Mouse (Mus musculus) limb, embryonic 10.5 days (tissue): ENCODE results near the gene 2310011J03Rik. TPM values are rescaled to one million over a fixed set of nuclear protein-coding genes. Genes with fewer than 3 reads are reported as not detected.
A peak's percentile ranks its signal among the peaks of the same experiment; 100 is the strongest.

Experiments
- DNase-seq: peaks from one replicate; pipeline ENCODE4 v3.0.0-alpha.2; 2017; ENCODE audit warnings: low spot score
- H3K27ac ChIP-seq: fragments of 300-500 bp; sonication (generic); 2 replicates; pipeline ENCODE4 v1.5.1; 2016; ENCODE audit warnings: mild to moderate bottlenecking
- H3K27me3 ChIP-seq: fragments of 300-500 bp; sonication (generic); 2 replicates; pipeline ENCODE4 v1.6.1; 2016; ENCODE audit warnings: low read depth, mild to moderate bottlenecking; ENCODE audit not compliant: poor library complexity, severe bottlenecking
- H3K36me3 ChIP-seq: fragments of 300-500 bp; sonication (generic); 2 replicates; pipeline ENCODE4 v1.6.1; 2016; ENCODE audit warnings: mild to moderate bottlenecking, moderate library complexity
- H3K4me1 ChIP-seq: fragments of 300-500 bp; sonication (generic); 2 replicates; pipeline ENCODE4 v1.6.1; 2016
- H3K4me3 ChIP-seq: fragments of 300-500 bp; sonication (generic); 2 replicates; pipeline ENCODE4 v1.5.1; 2016; ENCODE audit warnings: mild to moderate bottlenecking, moderate library complexity
- H3K9me3 ChIP-seq: fragments of 300-500 bp; sonication (generic); replicated peaks from 2 replicates; pipeline ENCODE4 v1.6.1; 2016; ENCODE audit warnings: mild to moderate bottlenecking
- WGBS: fragments of 180-500 bp; shearing (Covaris S2); methylation state at CpG from one replicate; pipeline ENCODE4 v1.1.7; 2016; 5-methylcytosine and 5-hydroxymethylcytosine counted together
- microRNA-seq: library from miRNA; unstranded; fragments of <30 nt; microRNA quantifications from one replicate; pipeline ENCODE4, GENCODE M21; 2017
- polyA plus RNA-seq: library from polyadenylated mRNA; unstranded; fragments of >200 nt; fragmentation: Nextera tagmentation; extraction: Ambion mirVana; gene quantifications from 2 replicates; pipeline ENCODE4 v1.2.1, GENCODE M21; 2016

The 2310011J03Rik gene
- polyA plus RNA-seq, 1 experiment from 2014 or later, result 58.2 TPM

DNA sequence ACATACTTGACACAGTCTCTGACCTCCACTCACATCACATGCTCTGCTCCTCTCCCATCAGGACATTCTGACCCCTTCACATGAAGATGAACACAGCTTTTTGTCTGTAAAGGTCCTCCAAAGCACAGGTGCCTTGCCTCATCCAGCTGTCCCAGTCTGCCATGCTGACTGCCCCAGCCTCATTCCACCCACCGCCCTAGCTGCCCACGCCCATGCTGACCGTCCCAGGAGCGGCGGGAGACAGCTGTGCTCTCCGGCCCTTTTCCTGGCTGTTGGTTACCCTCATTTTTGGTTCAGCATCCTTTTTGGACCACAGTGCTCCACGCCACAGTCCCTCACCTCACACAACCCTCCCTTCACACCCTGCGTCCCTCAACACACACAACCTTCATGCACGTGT, 41.9 kb downstream of the 2310011J03Rik start:
- 97% methylated on average over 9 of the region's 9 CpGs for WGBS
- 0 out of 2 replicates have a peak, but pooled peaks cover 15% of the 10 kb centered on the region for H3K4me1 ChIP-seq
- H3K27me3 ChIP-seq, result no peaks in the 10 kb centered on the region
- no peak overlapping the region for H3K27ac ChIP-seq
- H3K9me3 ChIP-seq, result no peaks in the 10 kb centered on the region
- H3K36me3 ChIP-seq, result peaks cover 99% of the 10 kb centered on the region
- no peak for DNase-seq
- no peak overlapping the region for H3K4me3 ChIP-seq

DNA sequence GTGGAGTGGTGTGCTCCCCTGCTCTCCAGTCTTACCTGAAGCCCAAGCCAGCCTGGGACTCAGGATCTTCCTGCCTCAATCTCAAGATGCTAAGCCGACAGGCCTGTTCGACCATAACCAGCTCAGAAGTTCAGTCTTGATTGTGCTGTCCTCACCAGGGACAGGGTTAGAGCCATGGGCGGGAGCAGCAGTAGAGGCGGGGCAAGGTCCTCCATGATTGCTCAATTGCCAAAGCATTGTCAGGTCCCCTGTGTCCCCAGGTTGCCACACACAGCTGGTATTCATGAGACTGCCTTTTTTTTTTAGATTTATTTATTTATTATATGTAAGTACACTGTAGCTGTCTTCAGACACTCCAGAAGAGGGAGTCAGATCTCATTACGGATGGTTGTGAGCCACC, 44.1 kb downstream of the 2310011J03Rik start:
- peaks cover 94% of the 10 kb centered on the region for H3K36me3 ChIP-seq
- no peak for DNase-seq
- H3K9me3 ChIP-seq, result no peaks in the 10 kb centered on the region
- H3K4me3 ChIP-seq, result no peak overlapping the region
- 91% methylated on average over 5 of the region's 5 CpGs for WGBS
- no peaks in the 10 kb centered on the region for H3K27me3 ChIP-seq
- H3K27ac ChIP-seq, result no peak overlapping the region
- 0 out of 2 replicates have a peak, but pooled peaks cover 14% of the 10 kb centered on the region for H3K4me1 ChIP-seq

DNA sequence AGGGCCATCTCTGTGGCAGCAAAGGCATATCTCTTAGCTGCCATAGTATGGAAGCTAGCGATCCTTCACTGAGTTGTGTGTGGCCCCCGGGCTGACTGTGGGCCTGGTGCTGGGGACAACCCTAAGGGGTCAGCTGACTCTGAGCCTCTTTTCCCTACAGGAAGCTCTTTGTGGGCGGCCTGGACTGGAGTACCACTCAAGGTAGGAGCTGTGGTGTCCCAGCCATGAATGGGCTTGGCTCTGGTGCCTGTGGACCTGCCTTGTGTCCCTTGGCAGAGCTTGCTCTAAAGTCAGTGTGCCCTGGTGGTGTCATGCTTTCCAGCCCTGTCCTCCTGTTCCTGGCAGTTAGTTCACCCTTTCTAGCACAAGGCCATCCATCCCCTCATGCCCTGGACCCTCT, 46.5 kb downstream of the 2310011J03Rik start:
- H3K4me3 ChIP-seq, result peak overlapping the region; percentile 2; the same call in 1 of the 2 replicates

DNA sequence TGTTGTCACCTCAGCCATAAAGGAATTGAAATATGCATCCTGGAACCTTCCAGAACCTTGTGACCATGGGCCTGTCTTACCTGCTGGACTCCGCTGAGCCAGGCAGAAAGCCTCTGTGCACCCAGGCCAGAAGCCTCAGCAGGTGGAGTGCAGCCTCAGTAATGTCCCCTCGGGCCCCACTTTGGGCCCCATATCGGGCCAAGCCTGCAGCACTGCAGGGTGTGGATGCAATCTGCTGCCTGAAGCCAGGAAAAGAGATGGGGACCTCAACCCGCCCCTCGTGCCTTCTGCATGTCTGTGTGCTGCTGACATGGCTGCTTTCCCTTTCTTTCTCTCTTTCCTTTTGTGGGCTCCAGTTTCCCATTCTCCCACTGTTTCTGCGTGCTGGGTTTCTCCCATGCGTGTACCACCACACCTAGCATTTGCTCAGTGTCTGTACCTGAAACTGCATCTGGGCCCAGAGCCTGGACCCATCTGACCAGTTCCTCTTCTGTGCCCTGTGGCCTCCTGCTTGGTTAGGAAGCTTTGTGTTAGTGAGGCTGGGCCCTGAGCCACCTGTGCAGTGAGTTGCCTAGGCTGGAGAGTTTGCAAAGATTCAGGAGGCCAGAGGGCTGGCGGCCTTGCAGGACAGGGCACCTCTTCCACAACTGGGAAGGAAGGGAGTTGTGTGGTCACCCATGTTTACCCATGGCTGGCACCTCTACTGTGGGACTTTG, 48.3 kb downstream of the 2310011J03Rik start:
- Histone ChIP-seq H3K27ac (no peak overlapping the region), H3K4me3 (no peak overlapping the region), H3K36me3 (peaks cover 93% of the 10 kb centered on the region), H3K27me3 (no peaks in the 10 kb centered on the region), H3K4me1 (peaks cover 35% of the 10 kb centered on the region), H3K9me3 (no peaks in the 10 kb centered on the region)
- DNase-seq, result no peak
- WGBS, result 95% methylated on average over 8 of the region's 8 CpGs

More for the DNA sequence above, 46.5 kb downstream of the 2310011J03Rik start:
- Histone ChIP-seq H3K36me3 (peaks cover 94% of the 10 kb centered on the region), H3K27me3 (no peaks in the 10 kb centered on the region), H3K4me1 (peaks cover 20% of the 10 kb centered on the region), H3K9me3 (no peaks in the 10 kb centered on the region), H3K27ac (no peak overlapping the region)
- DNase-seq, result no peak
- WGBS, result 87% methylated on average over 3 of the region's 3 CpGs

DNA sequence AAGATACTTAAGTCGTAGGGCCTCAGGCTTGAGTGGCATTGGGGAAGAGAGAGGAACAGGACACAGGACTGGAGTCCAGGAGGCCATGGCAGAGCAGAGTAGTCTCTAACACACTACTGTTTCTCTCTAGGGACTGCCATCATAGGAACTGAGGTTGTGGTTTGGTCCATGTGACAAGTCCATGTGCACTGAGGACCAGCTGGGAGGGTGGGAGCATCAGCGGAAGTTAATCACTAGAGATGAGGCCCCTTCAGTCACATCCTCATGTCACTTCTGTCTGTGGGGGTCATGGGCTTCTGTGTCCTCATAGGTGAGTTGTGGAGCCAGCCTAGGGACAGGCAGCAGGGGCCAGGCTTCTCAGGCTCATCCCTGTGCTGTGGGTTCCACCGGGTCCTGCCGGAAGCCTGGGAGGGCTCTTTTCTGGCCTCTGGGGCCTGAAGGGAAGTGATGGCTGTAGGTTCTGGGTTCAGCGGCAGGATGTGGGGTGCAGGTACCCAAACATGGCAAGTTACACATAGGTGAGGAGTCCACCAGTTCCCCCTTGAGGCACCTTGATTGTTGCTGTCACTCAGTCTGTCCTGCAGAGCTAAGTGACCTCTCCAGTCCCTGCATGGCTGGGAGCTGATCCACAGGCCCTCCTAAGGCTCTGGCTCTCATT, 49.0 kb downstream of the 2310011J03Rik start:
- H3K27ac ChIP-seq, result no peak overlapping the region
- H3K36me3 ChIP-seq, result peaks cover 91% of the 10 kb centered on the region
- H3K27me3 ChIP-seq, result no peaks in the 10 kb centered on the region
- no peak for DNase-seq
- 88% methylated on average over 5 of the region's 5 CpGs for WGBS
- H3K4me3 ChIP-seq, result no peak overlapping the region
- H3K4me1 ChIP-seq, result peaks cover 42% of the 10 kb centered on the region
- no peaks in the 10 kb centered on the region for H3K9me3 ChIP-seq

DNA sequence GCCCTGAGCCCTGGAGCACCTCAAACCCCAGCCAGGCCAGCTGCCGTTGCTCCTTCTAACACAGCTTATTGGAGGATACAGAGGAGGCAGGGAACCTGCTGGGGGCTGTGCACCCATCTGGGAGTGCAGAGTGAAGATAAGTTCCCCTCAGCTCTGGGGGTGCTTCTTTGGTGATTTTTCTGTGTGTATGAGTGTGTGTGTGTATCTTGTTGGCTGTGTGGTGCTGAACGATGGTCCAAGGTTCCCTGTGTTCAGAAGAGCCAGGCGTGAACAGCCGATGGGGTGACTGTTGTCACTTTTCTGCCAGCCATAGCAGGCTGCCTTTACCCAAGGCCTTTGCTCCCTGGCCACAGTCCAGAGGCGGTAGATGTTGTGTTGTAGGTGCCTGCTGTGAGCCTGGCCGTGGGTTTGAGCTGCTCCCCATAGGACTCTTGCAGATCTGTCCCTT, 49.6 kb downstream of the 2310011J03Rik start:
- Histone ChIP-seq H3K36me3 (peaks cover 87% of the 10 kb centered on the region), H3K4me1 (peaks cover 48% of the 10 kb centered on the region), H3K9me3 (no peaks in the 10 kb centered on the region), H3K4me3 (peak overlapping the region; percentile 9; the same call in 1 of the 2 replicates), H3K27me3 (no peaks in the 10 kb centered on the region), H3K27ac (no peak overlapping the region)
- DNase-seq, result no peak
- WGBS, result 89% methylated on average over 6 of the region's 6 CpGs

DNA sequence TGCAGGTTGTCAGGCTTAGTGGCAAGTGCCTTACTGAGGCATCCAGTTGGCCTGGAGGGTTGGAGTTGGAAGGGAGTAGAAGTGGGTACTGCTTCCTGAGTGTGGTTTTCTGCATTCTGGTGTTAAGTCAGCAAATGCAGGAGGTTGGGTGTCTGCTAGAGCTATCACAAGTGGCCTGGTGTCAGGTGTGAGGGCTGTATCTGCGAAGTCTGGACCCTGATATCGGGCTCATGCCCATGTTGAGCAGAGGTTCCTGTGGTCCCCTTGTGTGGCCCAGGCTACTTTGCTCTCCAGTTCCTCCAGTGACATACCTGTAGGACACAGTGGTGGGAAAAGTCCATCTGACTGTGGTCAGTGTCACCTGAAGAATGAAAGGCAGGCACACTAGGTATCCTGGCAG, 50.2 kb downstream of the 2310011J03Rik start:
- Histone ChIP-seq H3K36me3 (peaks cover 80% of the 10 kb centered on the region), H3K27ac (no peak overlapping the region), H3K4me3 (0 out of 2 replicates have a peak overlapping the region, but pooled peaks have one; percentile 9), H3K27me3 (no peaks in the 10 kb centered on the region), H3K4me1 (peaks cover 51% of the 10 kb centered on the region), H3K9me3 (no peaks in the 10 kb centered on the region)
- WGBS, result 93% methylated on average over 2 of the region's 2 CpGs
- no peak for DNase-seq

Small RNA genes lying within 50 kb of the gene (microRNA-seq; reads per million reads assigned to microRNA genes)
- not detected for gene Mir6911

Other genes with a start within 250 kb of the 2310011J03Rik start
- 17.1 and 18.4 TPM in 2 replicates for gene Sbno2, start 215.0 kb downstream of the 2310011J03Rik start, polyA plus RNA-seq
- gene Stk11, start 204.7 kb downstream of the 2310011J03Rik start, polyA plus RNA-seq, result 16.1 and 17.0 TPM in 2 replicates
- 487 and 503 TPM in 2 replicates for gene Atp5d, start 181.9 kb downstream of the 2310011J03Rik start, polyA plus RNA-seq
- gene Cbarp, start 179.7 kb downstream of the 2310011J03Rik start, polyA plus RNA-seq, result 3.3 and 4.7 TPM in 2 replicates
- gene Midn, start 172.3 kb downstream of the 2310011J03Rik start, polyA plus RNA-seq, result 26.2 and 27.1 TPM in 2 replicates
- gene Cirbp, start 154.6 kb downstream of the 2310011J03Rik start, polyA plus RNA-seq, result 90.7 and 129 TPM in 2 replicates
- gene 1600002K03Rik, start 147.6 kb downstream of the 2310011J03Rik start, polyA plus RNA-seq, result 8.7 and 13.1 TPM in 2 replicates
- 63.1 and 66.8 TPM in 2 replicates for gene Efna2, start 141.1 kb downstream of the 2310011J03Rik start, polyA plus RNA-seq
- gene Mum1, start 94.1 kb downstream of the 2310011J03Rik start, polyA plus RNA-seq, result 122 and 128 TPM in 2 replicates
- gene Ndufs7, start 71.4 kb downstream of the 2310011J03Rik start, polyA plus RNA-seq, result 311 and 345 TPM in 2 replicates
- gene Gamt, start 59.5 kb downstream of the 2310011J03Rik start, polyA plus RNA-seq, result 14.4 and 18.4 TPM in 2 replicates
- 61.2 and 66.2 TPM in 2 replicates for gene Dazap1, start 59.1 kb downstream of the 2310011J03Rik start, polyA plus RNA-seq
- gene Rps15, start 28.1 kb downstream of the 2310011J03Rik start, polyA plus RNA-seq, result 1,092 and 1,255 TPM in 2 replicates
- 0.90 and 2.9 TPM in 2 replicates for gene Apc2, start 24.6 kb downstream of the 2310011J03Rik start, polyA plus RNA-seq
- 6.1 and 6.3 TPM in 2 replicates for gene Pcsk4, start 9.0 kb upstream of the 2310011J03Rik start, polyA plus RNA-seq
- 5.4 and 6.6 TPM in 2 replicates for gene Reep6, start 9.4 kb upstream of the 2310011J03Rik start, polyA plus RNA-seq
- 0.39 and 0.48 TPM in 2 replicates for gene Adamtsl5, start 27.9 kb upstream of the 2310011J03Rik start, polyA plus RNA-seq
- 0.31 and 0.48 TPM in 2 replicates for gene Plk5, start 35.9 kb upstream of the 2310011J03Rik start, polyA plus RNA-seq
- gene Mex3d, start 67.1 kb upstream of the 2310011J03Rik start, polyA plus RNA-seq, result 7.2 and 7.5 TPM in 2 replicates
- gene Mbd3, start 79.0 kb upstream of the 2310011J03Rik start, polyA plus RNA-seq, result 453 and 469 TPM in 2 replicates
- gene Uqcr11, start 86.3 kb upstream of the 2310011J03Rik start, polyA plus RNA-seq, result 651 and 677 TPM in 2 replicates
- gene Tcf3, start 113.1 kb upstream of the 2310011J03Rik start, polyA plus RNA-seq, result 260 and 283 TPM in 2 replicates
- not detected in 2 replicates for gene Onecut3, start 174.3 kb upstream of the 2310011J03Rik start, polyA plus RNA-seq
- gene Atp8b3, start 218.6 kb upstream of the 2310011J03Rik start, polyA plus RNA-seq, result 0.26 and 0.53 TPM in 2 replicates
- 40.8 and 42.6 TPM in 2 replicates for gene Rexo1, start 241.0 kb upstream of the 2310011J03Rik start, polyA plus RNA-seq